Mouse (Mus musculus) megakaryocyte-erythroid progenitor cell, adult 5 weeks (primary cell): ENCODE data around the gene Zfand2b. TPM values are rescaled to one million over a fixed set of nuclear protein-coding genes. Genes with fewer than 3 reads are reported as not detected.

ENCODE experiments used
- polyA plus RNA-seq: library from polyadenylated mRNA; stranded (reverse); fragments of >175 nt; gene quantifications from 2 replicates; pipeline ENCODE4 v1.2.3, GENCODE M21; 2012

The Zfand2b gene
- 17.3 and 19.8 TPM in 2 replicates for polyA plus RNA-seq

GRCm38 (mm10) chr1:75168472-75169464 lies at the start of gene Zfand2b:
Gene Zfand2b (plus strand): TSS chr1:75168646.

GRCm38 (mm10) chr1:75124346-75125321 lies 43.8 kb upstream of the Zfand2b start, which contains the start of gene Nhej1:
Gene Nhej1 (minus strand): TSS chr1:75125200.

GRCm38 (mm10) chr1:75133421-75134207 lies 34.8 kb upstream of the Zfand2b start, which contains the start of gene Slc23a3:
Gene Slc23a3 (minus strand): TSS chr1:75133890.

GRCm38 (mm10) chr1:75142301-75143261 lies 25.9 kb upstream of the Zfand2b start, which contains the start of the genes Cnppd1 and Retreg2:
Gene Cnppd1 (minus strand): TSS chr1:75142711.
Gene Retreg2 (plus strand): TSS chr1:75142778.

GRCm38 (mm10) chr1:75180105-75180590 lies 11.7 kb downstream of the Zfand2b start, which contains the start of gene Abcb6:
Gene Abcb6 (minus strand): TSS chr1:75180392.

GRCm38 (mm10) chr1:75191622-75192402 lies 23.4 kb downstream of the Zfand2b start, which contains the start of the genes Ankzf1 and Atg9a:
Gene Ankzf1 (plus strand): TSS chr1:75192151.
Gene Atg9a (minus strand): TSS chr1:75192196.

GRCm38 (mm10) chr1:75210136-75211087 lies 42.0 kb downstream of the Zfand2b start, which contains the start of the genes Glb1l and Stk16:
Gene Glb1l (minus strand): TSS chr1:75210813.
Gene Stk16 (plus strand): TSS chr1:75210838.

GRCm38 (mm10) chr1:75219531-75219930 lies 51.1 kb downstream of the Zfand2b start, which contains the start of gene Tuba4a:
Gene Tuba4a (minus strand): TSS chr1:75219865.

Other genes starting within 250 kb of the Zfand2b start
- gene Cfap65, start 233.0 kb upstream of the Zfand2b start, polyA plus RNA-seq: 0.02 and 0.03 TPM in 2 replicates
- gene Ihh, start 217.0 kb upstream of the Zfand2b start, polyA plus RNA-seq: 0.17 and 0.60 TPM in 2 replicates
- 0.23 and 0.86 TPM in 2 replicates for gene Nhej1, start 43.4 kb upstream of the Zfand2b start, polyA plus RNA-seq
- 0.04 and 0.11 TPM in 2 replicates for gene Slc23a3, start 34.8 kb upstream of the Zfand2b start, polyA plus RNA-seq
- 46.0 and 48.0 TPM in 2 replicates for gene Cnppd1, start 25.9 kb upstream of the Zfand2b start, polyA plus RNA-seq
- 76.7 and 81.7 TPM in 2 replicates for gene Retreg2, start 25.9 kb upstream of the Zfand2b start, polyA plus RNA-seq
- 2.1 and 2.5 TPM in 2 replicates for gene Abcb6, start 11.7 kb downstream of the Zfand2b start, polyA plus RNA-seq
- 9.1 and 10.4 TPM in 2 replicates for gene Ankzf1, start 23.5 kb downstream of the Zfand2b start, polyA plus RNA-seq
- 37.1 and 46.0 TPM in 2 replicates for gene Atg9a, start 23.6 kb downstream of the Zfand2b start, polyA plus RNA-seq
- gene Glb1l, start 42.2 kb downstream of the Zfand2b start, polyA plus RNA-seq: 1.1 and 1.2 TPM in 2 replicates
- gene Stk16, start 42.2 kb downstream of the Zfand2b start, polyA plus RNA-seq: 240 and 305 TPM in 2 replicates
- gene Tuba4a, start 51.2 kb downstream of the Zfand2b start, polyA plus RNA-seq: 122 and 162 TPM in 2 replicates
- not detected in 2 replicates for gene A630095N17Rik, start 63.5 kb downstream of the Zfand2b start, polyA plus RNA-seq
- gene Dnajb2, start 67.8 kb downstream of the Zfand2b start, polyA plus RNA-seq: 10.7 and 13.4 TPM in 2 replicates
- 0.20 and 0.35 TPM in 2 replicates for gene Ptprn, start 95.9 kb downstream of the Zfand2b start, polyA plus RNA-seq
- not detected in 2 replicates for gene Resp18, start 109.8 kb downstream of the Zfand2b start, polyA plus RNA-seq
- gene Dnpep, start 149.3 kb downstream of the Zfand2b start, polyA plus RNA-seq: 67.1 and 68.5 TPM in 2 replicates
- gene Des, start 191.7 kb downstream of the Zfand2b start, polyA plus RNA-seq: 0.02 and 0.07 TPM in 2 replicates
- 0.53 and 1.1 TPM in 2 replicates for gene Speg, start 206.7 kb downstream of the Zfand2b start, polyA plus RNA-seq